Mouse (Mus musculus) layer of hippocampus, adult 9-11 months (tissue): ENCODE results near the gene Rgs19.

ENCODE experiments used
- DNase-seq: peaks from one replicate; pipeline ENCODE4 v3.0.0; 2022

The Rgs19 gene

GRCm38 (mm10) chr2:181693339-181694280 is at the start of gene Rgs19:
Rgs19 (minus strand) TSS chr2:181693977.
- peak; percentile 79 for DNase-seq

- no peak for DNase-seq
Observed at GRCm38 (mm10) chr2:181730051-181730450, 36.3 kb upstream of the Rgs19 start.

GRCm38 (mm10) chr2:181727659-181728262 is 34.0 kb upstream of the Rgs19 start:
- no peak for DNase-seq

- DNase-seq = no peak
Observed at GRCm38 (mm10) chr2:181722213-181722612, 28.4 kb upstream of the Rgs19 start.

GRCm38 (mm10) chr2:181721200-181721599 is 27.4 kb upstream of the Rgs19 start:
- DNase-seq = no peak

- DNase-seq = no peak
Observed at GRCm38 (mm10) chr2:181720061-181720460, 26.3 kb upstream of the Rgs19 start.

GRCm38 (mm10) chr2:181716991-181717390 is 23.2 kb upstream of the Rgs19 start:
- DNase-seq = no peak

- no peak for DNase-seq
Observed at GRCm38 (mm10) chr2:181715382-181715781, 21.6 kb upstream of the Rgs19 start.

GRCm38 (mm10) chr2:181714903-181715326 is 21.1 kb upstream of the Rgs19 start, which contains the start of gene Oprl1:
Oprl1 (plus strand) TSS chr2:181715016.
- peak; percentile 59 for DNase-seq

GRCm38 (mm10) chr2:181713749-181714148 is 20.0 kb upstream of the Rgs19 start:
- DNase-seq = peak; percentile 82

GRCm38 (mm10) chr2:181706668-181707067 is 12.9 kb upstream of the Rgs19 start:
- DNase-seq = no peak

GRCm38 (mm10) chr2:181698241-181698640 is 4.5 kb upstream of the Rgs19 start, which contains the start of gene Lkaaear1:
Lkaaear1 (minus strand) TSS chr2:181698442.
- DNase-seq = no peak

GRCm38 (mm10) chr2:181696801-181697420 is 3.1 kb upstream of the Rgs19 start:
- DNase-seq = no peak

GRCm38 (mm10) chr2:181695776-181696175 is 2.0 kb upstream of the Rgs19 start:
- DNase-seq = no peak

- no peak for DNase-seq
Observed at GRCm38 (mm10) chr2:181694581-181694980, 804 bp upstream of the Rgs19 start.

- no peak for DNase-seq
Observed at GRCm38 (mm10) chr2:181692304-181692703, 1.5 kb downstream of the Rgs19 start.

- DNase-seq = no peak
Observed at GRCm38 (mm10) chr2:181691571-181691970, 2.2 kb downstream of the Rgs19 start.

- no peak for DNase-seq
Observed at GRCm38 (mm10) chr2:181691083-181691482, 2.7 kb downstream of the Rgs19 start.

GRCm38 (mm10) chr2:181689466-181690160 is 4.2 kb downstream of the Rgs19 start:
- DNase-seq = no peak

GRCm38 (mm10) chr2:181687586-181687985 is 6.2 kb downstream of the Rgs19 start:
- no peak for DNase-seq

- no peak for DNase-seq
Observed at GRCm38 (mm10) chr2:181685686-181686085, 8.1 kb downstream of the Rgs19 start.

- no peak for DNase-seq
Observed at GRCm38 (mm10) chr2:181684713-181685112, 9.1 kb downstream of the Rgs19 start.

- DNase-seq = no peak
Observed at GRCm38 (mm10) chr2:181683381-181683780, 10.4 kb downstream of the Rgs19 start.
